Mouse (Mus musculus): ENCODE data around the gene Pnpla6. TPM values are rescaled to one million over a fixed set of nuclear protein-coding genes. Genes with fewer than 3 reads are reported as not detected.

Gene Pnpla6
- polyA plus RNA-seq, 1 experiment from 2014 or later: 9.2 TPM

DNA sequence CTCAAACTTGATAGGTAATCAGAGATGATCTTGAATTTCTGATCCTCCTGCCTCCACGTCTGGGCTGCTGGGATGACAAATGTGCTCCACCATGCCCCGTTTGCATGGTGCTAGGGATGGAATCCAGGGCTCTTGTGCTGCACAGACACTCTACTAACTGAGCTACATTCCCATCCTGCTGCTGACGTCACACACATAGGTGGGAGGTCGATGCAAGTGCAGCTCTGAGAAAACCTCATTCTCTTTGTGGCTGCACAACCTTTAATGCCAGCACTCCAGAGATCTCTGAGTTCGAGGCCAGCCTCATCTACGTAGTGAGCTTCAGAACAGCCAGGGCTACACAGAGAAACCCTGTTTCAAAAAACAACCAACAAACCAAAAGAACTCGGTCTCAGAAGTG is 24.0 kb downstream of the Pnpla6 start:
- peaks cover 15% of the 10 kb centered on the region for H3K4me1 ChIP-seq (replicated peaks)
- H3K36me3 ChIP-seq (replicated peaks): peaks cover 65% of the 10 kb centered on the region
- H3K27ac ChIP-seq (replicated peaks): no peak overlapping the region
- WGBS (ENCODE audit: insufficient replicate concordance): 69% methylated on average over 7 of the region's 7 CpGs
- H3K27me3 ChIP-seq: no peaks in the 10 kb centered on the region
- no peak overlapping the region for H3K9ac ChIP-seq
- no peaks in the 10 kb centered on the region for H3K9me3 ChIP-seq (replicated peaks)
- no peak for ATAC-seq (ENCODE audit: insufficient read depth)
- no peak overlapping the region for H3K4me3 ChIP-seq (replicated peaks)
- no peak overlapping the region for H3K4me2 ChIP-seq

DNA sequence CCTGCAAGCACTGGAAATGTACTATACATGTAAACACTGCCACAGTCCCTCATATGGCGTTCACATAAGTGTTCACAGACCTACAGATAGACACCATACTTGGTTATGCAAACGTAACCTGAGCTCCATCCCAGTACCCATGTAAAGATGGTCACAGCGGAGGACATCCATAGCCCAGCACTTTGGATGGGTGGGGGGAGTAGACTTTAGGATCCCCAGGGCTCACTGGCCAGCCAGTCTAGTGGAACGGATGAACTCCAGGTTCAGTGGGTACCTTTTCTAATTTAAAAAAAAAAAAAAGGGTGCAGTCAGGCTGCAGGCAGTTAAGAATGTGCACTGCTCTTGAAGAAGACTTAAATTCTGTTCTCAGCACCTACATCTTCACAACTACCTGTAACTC is 24.9 kb downstream of the Pnpla6 start:
- H3K4me2 ChIP-seq: no peak overlapping the region
- no peak for ATAC-seq (ENCODE audit: insufficient read depth)
- H3K27me3 ChIP-seq: no peaks in the 10 kb centered on the region
- no peak overlapping the region for H3K27ac ChIP-seq (replicated peaks)
- WGBS (ENCODE audit: insufficient replicate concordance): 84% methylated on average over 4 of the region's 4 CpGs
- H3K4me1 ChIP-seq (replicated peaks): peaks cover 15% of the 10 kb centered on the region
- H3K9ac ChIP-seq: no peak overlapping the region
- H3K9me3 ChIP-seq (replicated peaks): no peaks in the 10 kb centered on the region
- no peak overlapping the region for H3K4me3 ChIP-seq (replicated peaks)
- peaks cover 72% of the 10 kb centered on the region for H3K36me3 ChIP-seq (replicated peaks)

DNA sequence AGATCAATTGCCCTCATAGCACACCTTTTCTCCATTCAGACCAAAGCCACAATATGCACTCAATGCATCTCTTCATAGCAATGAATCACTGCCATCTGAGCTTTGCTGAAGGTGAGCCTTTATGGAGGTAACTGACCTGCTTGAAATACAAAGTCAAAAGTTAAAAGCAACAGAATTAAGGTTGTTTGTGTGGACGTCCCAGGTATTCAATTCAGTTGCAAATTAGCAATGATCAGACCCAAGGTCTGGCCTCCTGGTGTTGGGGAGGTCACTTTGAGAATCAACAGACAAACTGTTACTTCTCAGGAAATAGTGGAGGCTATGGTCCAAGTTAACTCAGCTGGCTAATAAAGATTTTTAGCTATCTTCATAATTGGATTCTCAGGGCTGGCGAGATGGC is 31.3 kb downstream of the Pnpla6 start:
- no peaks in the 10 kb centered on the region for H3K27me3 ChIP-seq
- H3K36me3 ChIP-seq (replicated peaks): peaks cover 28% of the 10 kb centered on the region
- H3K4me3 ChIP-seq (replicated peaks): no peak overlapping the region
- H3K4me2 ChIP-seq: no peak overlapping the region
- WGBS (ENCODE audit: insufficient replicate concordance): 81% methylated on average over 2 of the region's 2 CpGs
- H3K9me3 ChIP-seq (replicated peaks): no peaks in the 10 kb centered on the region
- no peak overlapping the region for H3K27ac ChIP-seq (replicated peaks)
- H3K4me1 ChIP-seq (replicated peaks): no peaks in the 10 kb centered on the region
- ATAC-seq (ENCODE audit: insufficient read depth): no peak
- H3K9ac ChIP-seq: no peak overlapping the region

DNA sequence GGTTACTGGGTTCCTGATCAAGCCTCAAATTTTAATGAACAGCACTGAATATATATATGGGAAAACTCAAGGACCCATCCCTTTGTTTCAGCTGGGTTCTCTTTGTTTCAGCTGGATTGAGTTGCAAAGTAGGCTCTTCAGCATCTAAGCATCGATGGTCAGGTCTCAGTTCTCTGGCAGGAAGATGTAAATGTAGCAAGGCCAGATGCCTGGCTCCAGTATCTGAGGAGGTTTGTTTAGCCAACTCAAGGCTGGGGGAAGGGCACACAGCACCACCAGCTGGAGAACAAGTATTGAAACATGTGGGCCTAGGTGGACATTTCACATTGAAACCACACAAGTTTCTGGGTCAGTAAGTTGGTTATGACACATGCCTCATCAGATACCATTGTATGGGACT is 37.1 kb downstream of the Pnpla6 start:
- H3K4me1 ChIP-seq (replicated peaks): no peaks in the 10 kb centered on the region
- ATAC-seq (ENCODE audit: insufficient read depth): no peak
- 66% methylated on average over 1 of the region's 1 CpGs for WGBS (ENCODE audit: insufficient replicate concordance)

DNA sequence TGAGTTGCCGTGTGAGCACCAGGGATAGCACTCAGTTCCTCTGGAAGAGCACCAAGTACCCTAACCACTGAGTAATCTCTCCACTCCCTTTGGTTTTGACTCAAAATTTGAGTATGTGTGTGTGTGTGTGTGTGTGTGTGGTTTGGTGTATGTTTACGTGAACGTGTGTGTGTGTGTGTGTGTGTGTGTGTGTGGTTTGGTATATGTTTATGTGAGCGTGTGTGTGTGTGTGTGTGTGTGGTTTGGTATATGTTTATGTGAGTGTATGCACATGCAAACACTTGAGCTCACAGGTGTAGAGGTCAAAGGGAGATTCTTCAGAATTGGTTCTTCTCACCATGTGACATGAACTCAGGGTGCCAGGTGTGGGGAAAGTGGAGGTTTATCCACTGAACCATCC is 40.9 kb downstream of the Pnpla6 start:
- Histone ChIP-seq H3K27me3 (no peaks in the 10 kb centered on the region), H3K9ac (no peak overlapping the region), H3K4me3 (replicated peaks) (no peak overlapping the region), H3K4me2 (no peak overlapping the region), H3K9me3 (replicated peaks) (no peaks in the 10 kb centered on the region), H3K27ac (replicated peaks) (no peak overlapping the region), H3K4me1 (replicated peaks) (no peaks in the 10 kb centered on the region), H3K36me3 (replicated peaks) (no peaks in the 10 kb centered on the region)
- WGBS (ENCODE audit: insufficient replicate concordance): 58% methylated on average over 4 of the region's 4 CpGs
- ATAC-seq (ENCODE audit: insufficient read depth): peak; percentile 82

More for the DNA sequence above, 37.1 kb downstream of the Pnpla6 start:
- no peak overlapping the region for H3K4me2 ChIP-seq
- H3K36me3 ChIP-seq (replicated peaks): no peaks in the 10 kb centered on the region
- H3K27ac ChIP-seq (replicated peaks): no peak overlapping the region
- no peak overlapping the region for H3K9ac ChIP-seq
- no peaks in the 10 kb centered on the region for H3K27me3 ChIP-seq
- no peak overlapping the region for H3K4me3 ChIP-seq (replicated peaks)
- no peaks in the 10 kb centered on the region for H3K9me3 ChIP-seq (replicated peaks)

DNA sequence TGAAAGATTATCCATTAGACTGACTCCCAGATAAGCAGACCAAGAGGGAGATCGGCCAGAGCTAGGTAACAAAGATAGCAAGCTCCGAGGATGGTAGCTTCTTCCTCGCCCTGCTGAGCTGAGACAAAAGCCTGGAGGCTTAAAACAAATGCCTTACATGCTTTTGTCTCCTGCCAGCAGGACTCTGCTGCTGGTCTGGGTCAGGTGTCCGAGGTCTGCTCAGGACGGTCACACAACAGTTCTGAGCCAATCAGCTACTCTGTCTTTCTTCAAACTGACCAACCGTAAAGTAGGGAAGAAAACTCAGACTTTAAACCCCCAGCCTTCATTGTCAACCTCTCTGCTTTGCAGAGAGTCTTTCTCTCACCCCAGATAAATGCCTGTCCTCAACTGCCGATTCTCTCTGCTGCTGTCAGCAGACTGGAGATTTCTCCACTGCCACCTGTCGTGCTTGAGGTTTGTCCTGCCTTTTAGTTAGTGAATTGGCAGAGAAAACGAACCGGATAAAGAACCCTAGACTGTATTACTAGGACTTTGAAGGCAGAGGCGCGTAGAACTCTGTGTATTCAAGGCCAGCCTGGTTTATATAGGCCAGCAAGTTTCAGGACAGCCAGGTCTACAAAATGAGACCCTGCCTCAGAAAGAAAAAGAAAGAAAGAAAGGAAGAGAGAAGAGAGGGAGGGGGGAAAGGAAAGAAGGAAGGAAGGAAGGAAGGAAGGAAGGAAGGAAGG is 52.6 kb downstream of the Pnpla6 start, which contains the start of gene C330021F23Rik:
Gene C330021F23Rik (plus strand): TSS at position 350 of the 731 bp plus-strand sequence.
- Histone ChIP-seq H3K4me1 (replicated peaks) (peaks cover 15% of the 10 kb centered on the region; the same call in 1 of the 2 replicates), H3K9me3 (replicated peaks) (no peaks in the 10 kb centered on the region), H3K36me3 (replicated peaks) (no peaks in the 10 kb centered on the region), H3K27ac (replicated peaks) (peak within 1 kb of the TSS; percentile 66), H3K4me2 (peak within 1 kb of the TSS; percentile 30), H3K27me3 (no peaks in the 10 kb centered on the region), H3K9ac (no peak within 1 kb of the TSS), H3K4me3 (replicated peaks) (peak within 1 kb of the TSS; percentile 30)
- ATAC-seq (ENCODE audit: insufficient read depth): peak; percentile 75
- 19% methylated on average over 12 of the region's 12 CpGs for WGBS (ENCODE audit: insufficient replicate concordance)

DNA sequence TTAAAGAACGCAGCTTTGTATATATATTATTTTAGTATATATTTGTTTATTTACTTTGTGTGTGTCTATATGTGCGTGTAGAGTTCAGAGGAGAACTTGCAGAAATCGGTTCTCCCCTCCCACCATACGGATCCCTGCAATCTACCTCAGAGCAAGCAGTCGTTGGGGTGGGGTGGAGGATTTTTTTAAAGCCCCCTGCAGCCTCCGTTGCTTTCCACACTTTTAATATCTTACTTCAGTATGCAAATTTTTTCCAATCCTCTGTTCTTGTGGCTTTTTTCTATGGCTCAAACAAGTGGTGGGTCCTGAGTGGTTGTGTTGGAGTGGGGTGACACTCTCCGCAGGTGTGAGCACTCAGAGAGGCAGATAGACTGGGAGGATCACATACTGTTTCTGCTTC is 53.2 kb downstream of the Pnpla6 start:
- no peak overlapping the region for H3K9ac ChIP-seq
- peaks cover 15% of the 10 kb centered on the region; the same call in 1 of the 2 replicates for H3K4me1 ChIP-seq (replicated peaks)
- H3K36me3 ChIP-seq (replicated peaks): no peaks in the 10 kb centered on the region
- H3K27ac ChIP-seq (replicated peaks): peak overlapping the region; percentile 66
- 13% methylated on average over 7 of the region's 7 CpGs for WGBS (ENCODE audit: insufficient replicate concordance)
- no peaks in the 10 kb centered on the region for H3K27me3 ChIP-seq
- H3K4me3 ChIP-seq (replicated peaks): peak overlapping the region; percentile 30
- H3K9me3 ChIP-seq (replicated peaks): no peaks in the 10 kb centered on the region
- peak overlapping the region; percentile 30 for H3K4me2 ChIP-seq
- ATAC-seq (ENCODE audit: insufficient read depth): peak; percentile 28; the same call in 1 of the 2 replicates

DNA sequence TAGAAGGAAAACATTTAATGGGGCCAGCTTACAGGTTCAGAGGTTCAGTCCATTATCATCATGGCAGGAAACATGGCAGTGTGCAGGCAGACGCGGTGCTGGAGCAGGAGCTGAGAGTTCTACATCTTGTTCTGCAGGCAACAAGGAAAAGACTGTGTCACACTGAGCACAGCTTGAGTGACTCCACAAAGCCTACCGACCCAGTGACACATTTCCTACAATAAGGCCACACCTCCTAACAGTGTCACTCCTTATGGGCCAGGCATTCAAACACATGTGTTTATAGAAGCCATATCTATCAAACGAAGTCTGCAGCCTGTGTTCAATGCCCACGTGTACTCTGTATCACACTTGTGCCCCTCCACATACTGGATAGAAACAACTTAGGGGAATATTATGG is 54.6 kb downstream of the Pnpla6 start:
- Histone ChIP-seq H3K9ac (no peak overlapping the region), H3K27ac (replicated peaks) (no peak overlapping the region), H3K4me3 (replicated peaks) (no peak overlapping the region), H3K9me3 (replicated peaks) (no peaks in the 10 kb centered on the region), H3K27me3 (no peaks in the 10 kb centered on the region), H3K4me1 (replicated peaks) (peaks cover 15% of the 10 kb centered on the region; the same call in 1 of the 2 replicates), H3K4me2 (no peak overlapping the region), H3K36me3 (replicated peaks) (no peaks in the 10 kb centered on the region)
- no peak for ATAC-seq (ENCODE audit: insufficient read depth)
- 64% methylated on average over 5 of the region's 5 CpGs for WGBS (ENCODE audit: insufficient replicate concordance)

DNA sequence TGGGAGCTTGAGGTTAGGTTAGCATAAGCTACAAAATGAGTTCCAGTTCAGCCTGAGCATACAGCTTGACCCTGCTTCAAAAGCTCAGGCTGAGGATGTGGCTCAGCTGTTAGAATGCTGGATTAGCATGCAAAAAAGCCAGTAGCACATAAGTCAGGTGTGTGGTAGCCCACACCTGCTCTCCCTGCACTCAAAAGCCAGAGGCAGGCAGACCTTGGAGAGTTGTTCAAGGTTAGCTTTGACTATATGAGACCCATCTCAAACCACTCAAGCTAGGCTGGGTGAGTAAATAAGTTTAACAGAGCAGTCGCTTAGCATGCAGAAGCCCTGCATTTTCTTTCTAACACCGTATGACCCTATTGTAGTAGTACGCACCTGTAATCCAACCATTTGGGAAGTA is 59.4 kb downstream of the Pnpla6 start:
- no peak overlapping the region for H3K27ac ChIP-seq (replicated peaks)
- no peak for ATAC-seq (ENCODE audit: insufficient read depth)
- H3K4me3 ChIP-seq (replicated peaks): no peak overlapping the region
- H3K4me1 ChIP-seq (replicated peaks): peaks cover 7% of the 10 kb centered on the region; the same call in 1 of the 2 replicates
- H3K27me3 ChIP-seq: no peaks in the 10 kb centered on the region
- WGBS (ENCODE audit: insufficient replicate concordance): 75% methylated on average over 3 of the region's 3 CpGs
- H3K4me2 ChIP-seq: no peak overlapping the region
- H3K9ac ChIP-seq: no peak overlapping the region
- H3K9me3 ChIP-seq (replicated peaks): no peaks in the 10 kb centered on the region
- H3K36me3 ChIP-seq (replicated peaks): no peaks in the 10 kb centered on the region

DNA sequence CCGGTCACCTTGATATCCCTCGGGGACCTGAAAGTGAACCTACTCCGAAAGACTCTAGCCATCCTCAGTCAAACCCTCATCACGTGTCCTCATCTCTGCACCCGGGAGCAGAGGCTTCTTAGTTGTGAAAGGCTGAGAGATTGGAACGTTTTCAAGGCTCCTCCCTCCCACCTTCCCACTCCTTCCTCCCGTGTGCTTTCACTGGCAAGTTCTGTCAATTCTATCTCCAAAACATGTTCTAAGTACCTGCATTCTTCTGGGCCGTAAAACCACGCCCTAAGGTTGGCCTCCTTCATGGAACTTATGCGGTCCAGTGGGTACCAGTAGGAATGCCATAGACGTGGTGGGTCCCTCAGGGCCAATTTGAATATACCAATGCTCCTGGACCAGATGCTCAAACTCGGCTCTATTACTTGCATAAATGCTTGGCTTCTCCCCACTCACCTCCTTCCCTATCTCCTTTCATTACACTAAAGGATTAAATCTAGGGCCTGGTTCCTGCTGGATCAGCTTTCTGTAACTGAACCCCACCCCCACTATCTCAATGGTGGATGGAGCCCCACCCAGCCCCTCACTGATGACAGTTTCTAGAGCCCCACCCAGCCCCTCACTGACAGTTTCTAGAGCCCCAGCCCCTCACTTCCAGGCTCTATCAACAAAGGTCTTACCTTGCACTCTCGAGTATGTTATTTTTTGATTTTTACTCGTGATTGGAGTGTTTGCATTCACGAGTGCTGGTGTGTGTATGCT is 61.2 kb downstream of the Pnpla6 start:
- H3K27me3 ChIP-seq: no peaks in the 10 kb centered on the region
- 59% methylated on average over 15 of the region's 15 CpGs for WGBS (ENCODE audit: insufficient replicate concordance)
- no peak overlapping the region for H3K27ac ChIP-seq (replicated peaks)
- H3K9ac ChIP-seq: no peak overlapping the region
- H3K4me1 ChIP-seq (replicated peaks): peaks cover 7% of the 10 kb centered on the region; the same call in 1 of the 2 replicates
- no peaks in the 10 kb centered on the region for H3K9me3 ChIP-seq (replicated peaks)
- no peak for ATAC-seq (ENCODE audit: insufficient read depth)
- no peak overlapping the region for H3K4me2 ChIP-seq
- no peak overlapping the region for H3K4me3 ChIP-seq (replicated peaks)
- H3K36me3 ChIP-seq (replicated peaks): no peaks in the 10 kb centered on the region

Measured in liver, embryonic 15.5 days (tissue).